Mouse (Mus musculus) testis, postnatal 14 days (tissue): ENCODE results near the gene Gna13.
"Not testable (repeated sequence)": the region's sequence is repeated elsewhere in the genome, so short reads cannot be mapped to it uniquely, and the experiment has no call there.

ENCODE experiments used
- DNase-seq: peaks from one replicate; pipeline ENCODE4 v3.0.0; 2021; ENCODE audit warnings: low spot score

Gna13 gene

DNA sequence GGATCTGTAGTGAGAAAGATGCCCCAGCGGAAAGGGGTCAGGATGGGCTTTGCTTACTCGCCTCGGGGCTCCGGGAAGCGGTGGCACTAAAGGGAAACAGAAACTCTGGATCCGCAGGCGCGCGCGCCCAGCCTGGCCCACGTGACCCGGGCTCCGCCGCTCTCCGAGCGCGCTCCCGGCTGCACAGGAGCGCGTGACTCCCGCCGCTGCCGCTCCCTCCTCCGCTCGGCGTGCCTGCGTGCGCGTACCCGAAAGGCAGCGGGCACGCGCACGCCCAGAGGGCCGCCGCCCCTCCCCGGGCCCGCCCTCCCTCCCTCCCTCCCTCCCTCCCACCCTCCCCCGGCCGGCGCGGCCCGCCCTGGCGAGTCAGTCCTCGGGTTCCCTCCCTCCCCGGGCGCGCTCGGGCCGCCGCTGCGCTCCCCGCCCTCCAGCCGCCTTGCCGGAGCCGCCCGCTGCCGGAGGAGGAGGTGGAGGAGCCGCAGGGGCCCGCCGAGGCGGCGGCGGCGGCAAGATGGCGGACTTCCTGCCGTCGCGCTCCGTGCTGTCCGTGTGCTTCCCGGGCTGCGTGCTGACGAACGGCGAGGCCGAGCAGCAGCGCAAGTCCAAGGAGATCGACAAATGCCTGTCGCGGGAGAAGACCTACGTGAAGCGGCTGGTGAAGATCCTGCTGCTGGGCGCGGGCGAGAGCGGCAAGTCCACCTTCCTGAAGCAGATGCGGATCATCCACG, at the start of gene Gna13:
Gene Gna13 (plus strand): TSS at position 369 of the 728 bp plus-strand sequence.
- peak; percentile 89 for DNase-seq

DNA sequence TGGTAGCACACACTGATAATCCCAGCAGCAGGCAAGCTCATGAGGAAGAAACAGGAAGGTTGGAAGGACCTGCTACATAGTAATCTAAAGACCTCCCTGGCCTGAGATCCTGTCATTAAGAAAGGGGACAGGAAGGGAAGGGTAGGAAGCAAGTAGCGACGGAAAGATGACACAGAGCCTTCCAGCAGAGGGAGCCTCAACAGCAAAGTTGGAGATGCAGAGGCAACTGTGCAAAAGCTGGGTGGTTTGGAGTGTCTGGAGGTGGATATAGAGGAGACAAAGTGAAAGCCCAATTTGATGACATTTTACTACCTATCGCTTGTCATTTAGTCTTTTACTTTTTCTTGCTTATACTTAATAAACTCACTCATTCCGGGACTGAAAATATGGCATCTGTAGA, 45.7 kb upstream of the Gna13 start:
- no peak for DNase-seq

DNA sequence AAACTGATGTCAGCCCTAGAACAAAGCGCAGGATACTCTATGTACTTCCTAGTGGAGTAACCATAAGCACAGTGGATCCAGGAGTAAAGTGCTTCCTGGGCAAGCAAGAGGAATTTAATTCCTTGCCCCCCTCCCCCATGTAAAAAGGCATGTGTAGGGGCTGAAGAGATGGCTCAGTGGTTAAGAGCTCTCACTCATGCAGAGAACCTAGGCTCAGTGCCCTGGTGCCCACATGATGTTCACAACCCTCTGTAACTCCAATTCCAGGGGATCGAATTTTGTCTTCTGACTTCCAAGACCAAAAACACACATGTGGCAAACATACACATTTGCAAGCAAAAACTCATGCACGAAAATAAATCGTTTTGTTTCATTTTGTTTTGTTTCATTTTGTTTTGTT, 43.2 kb upstream of the Gna13 start:
- DNase-seq = no peak

DNA sequence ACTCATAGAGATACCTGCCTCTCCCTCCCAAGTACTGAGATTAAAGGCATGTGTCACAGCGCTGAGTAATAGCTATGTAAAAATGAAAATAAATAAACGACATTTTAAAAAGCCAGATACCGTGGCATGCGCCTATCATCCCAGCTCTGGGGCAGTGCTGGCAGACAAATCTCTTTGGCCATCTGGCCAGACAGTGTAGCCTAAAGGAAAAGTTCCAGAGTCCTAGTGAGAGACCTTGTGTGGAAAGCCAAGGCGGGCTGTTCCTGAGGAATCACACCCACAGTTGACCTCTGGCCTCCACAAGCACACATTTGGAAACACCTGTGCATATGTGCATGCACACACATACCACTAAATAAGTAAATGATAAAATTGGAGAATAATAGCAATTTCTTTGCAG, 42.7 kb upstream of the Gna13 start:
- DNase-seq = no peak

DNA sequence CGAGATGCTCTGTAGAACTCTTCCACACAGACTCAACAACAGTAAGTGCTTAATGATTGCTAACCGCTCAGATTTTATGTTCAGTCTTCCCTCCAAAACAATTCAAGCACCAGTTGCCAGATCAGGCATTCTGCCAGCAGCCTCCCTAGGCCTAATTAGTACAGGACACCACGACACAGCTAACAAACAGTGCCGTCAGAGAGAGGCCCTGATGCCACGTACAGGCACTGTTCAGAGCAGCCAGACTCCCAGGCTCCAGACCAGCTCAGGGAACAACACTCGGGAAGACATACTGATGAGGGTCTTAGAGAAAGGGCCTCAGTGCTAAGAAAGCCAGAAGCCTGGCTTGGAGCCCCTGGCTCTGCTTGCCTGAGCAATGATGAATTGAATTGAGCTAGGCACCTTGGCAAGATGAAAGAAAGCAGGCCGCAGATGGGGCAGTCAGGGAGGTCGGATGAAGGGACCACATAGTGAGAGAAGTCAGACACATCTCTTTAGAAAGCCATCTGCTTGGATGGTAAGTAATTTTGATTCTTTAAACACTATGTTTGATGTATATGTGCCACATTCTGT, 42.2 kb upstream of the Gna13 start:
- DNase-seq = no peak

DNA sequence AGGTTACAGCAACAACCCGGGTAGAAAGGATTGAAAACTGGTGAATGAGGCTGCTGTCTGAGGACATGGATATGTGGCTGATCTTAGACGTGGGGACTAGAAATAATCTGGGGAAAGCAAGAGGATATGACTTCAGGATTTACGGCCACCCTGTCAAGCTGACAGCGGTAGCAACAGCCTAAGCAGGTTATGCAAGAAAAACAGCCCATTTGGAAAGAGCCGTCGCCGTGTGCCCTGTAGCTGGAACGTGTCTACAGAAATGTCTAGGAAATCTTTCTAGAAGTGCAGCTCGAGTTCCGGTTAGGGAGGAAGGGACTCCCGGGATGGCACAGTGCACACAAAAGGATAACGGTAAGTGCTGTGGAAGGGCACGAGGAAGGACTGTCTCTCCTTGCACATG, 36.4 kb upstream of the Gna13 start:
- no peak for DNase-seq

DNA sequence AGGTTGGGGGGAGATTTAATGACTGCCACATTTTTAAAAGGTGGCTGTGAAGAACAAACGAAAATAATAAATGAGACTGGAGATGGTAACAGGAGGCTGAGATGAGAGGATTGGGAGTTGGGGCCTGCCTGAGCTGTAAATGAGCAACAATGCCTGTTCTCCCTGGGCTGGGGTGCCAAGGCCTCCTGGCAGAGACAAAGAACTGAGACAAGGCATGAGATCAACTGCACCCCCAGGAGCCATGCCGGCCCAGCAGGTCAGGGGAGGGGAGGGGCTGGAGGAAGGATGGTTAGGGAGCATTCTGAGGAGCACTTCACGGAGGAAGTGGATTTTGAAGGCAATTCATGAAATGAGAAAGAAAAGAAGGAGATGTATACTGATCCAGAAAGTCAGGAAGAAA, 35.2 kb upstream of the Gna13 start:
- DNase-seq = no peak

DNA sequence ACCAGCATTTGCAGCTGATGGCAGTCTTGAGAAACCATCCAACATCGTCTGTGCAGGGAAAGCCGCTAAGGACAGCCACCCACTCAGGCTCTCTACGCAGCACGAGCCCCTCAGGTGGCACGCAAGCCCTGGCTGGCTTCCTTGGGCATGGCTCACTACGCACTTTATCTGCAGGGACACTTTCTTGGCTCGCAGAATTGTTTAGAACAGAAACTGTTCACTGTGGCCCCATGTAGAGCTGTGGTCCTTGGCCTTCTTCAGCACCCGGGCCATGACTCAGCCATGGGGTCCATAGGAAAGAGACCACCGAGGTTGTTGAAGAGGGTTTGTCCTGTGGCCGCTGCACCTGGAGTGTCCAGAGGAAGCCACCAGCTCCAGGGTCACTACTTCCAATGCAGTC, 34.7 kb upstream of the Gna13 start:
- no peak for DNase-seq

DNA sequence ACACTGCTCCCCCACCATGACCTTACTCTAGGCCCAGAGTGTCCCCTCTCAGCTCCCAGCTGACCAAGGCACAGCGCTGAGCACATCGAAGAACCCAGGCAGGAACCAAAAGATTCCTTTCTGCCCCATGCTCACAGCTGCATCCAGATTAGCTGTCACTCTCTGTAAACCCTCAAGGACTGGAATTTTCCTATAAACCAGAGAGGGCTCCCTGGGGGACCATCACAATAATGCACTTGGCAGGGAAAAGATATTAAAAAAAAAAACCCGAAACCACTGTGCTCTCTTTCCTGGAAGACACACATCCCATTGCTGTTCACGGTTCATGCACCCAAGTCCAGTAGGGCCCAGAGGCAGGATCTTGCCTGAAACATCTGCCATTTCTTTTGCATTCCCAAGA, 33.3 kb upstream of the Gna13 start:
- no peak for DNase-seq

DNA sequence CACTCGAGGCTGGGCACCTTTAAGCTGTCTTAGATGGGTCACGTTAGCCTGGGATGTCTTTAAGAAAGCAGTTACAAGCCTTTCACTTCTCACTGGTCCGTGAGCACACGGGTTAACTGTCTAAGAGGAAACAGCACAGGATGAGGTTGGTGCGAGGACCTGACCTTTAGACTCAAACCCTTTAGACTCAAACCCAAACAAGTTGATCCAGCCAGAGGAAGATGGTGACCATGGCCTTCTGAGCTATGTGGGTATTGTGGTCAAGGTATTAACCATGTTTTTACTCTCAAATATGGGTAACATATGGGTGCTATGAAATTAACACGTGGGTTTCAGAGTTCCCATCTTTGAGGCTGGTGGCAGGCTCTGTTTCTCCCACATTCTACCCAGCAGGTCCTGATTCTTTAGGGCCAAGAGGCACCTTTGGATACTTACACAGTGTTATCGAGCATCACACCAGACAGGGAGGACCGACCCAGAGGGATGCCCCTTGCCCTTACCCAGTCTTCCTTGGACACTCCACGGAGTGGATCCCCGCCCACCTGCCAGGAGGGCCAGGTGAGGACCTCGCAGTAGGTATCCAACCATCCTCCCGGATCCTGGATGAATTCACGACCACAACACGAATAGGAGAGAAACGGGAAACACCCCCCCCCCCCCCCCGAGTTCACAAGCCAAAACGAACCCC, 31.8 kb upstream of the Gna13 start:
- DNase-seq = no peak

DNA sequence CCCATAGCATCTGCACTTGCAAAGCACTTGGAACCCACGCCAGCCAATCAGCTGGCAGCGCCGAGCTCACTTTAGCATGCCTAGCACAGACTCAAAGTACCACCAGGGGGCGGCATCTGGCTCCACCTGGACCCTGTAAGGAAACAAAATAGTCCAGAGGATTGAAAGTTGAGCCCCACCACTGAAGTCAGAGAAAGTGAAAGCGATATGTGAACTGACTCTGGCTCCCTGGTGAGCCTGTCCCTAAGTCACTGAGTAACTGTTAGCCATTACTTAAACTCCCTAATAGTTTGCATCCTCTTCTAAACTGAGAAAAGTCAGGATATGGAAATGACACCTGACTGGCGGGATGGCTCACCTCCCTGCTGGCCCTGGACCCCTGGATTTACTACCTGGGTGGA, 31.2 kb upstream of the Gna13 start:
- DNase-seq = peak; percentile 81

DNA sequence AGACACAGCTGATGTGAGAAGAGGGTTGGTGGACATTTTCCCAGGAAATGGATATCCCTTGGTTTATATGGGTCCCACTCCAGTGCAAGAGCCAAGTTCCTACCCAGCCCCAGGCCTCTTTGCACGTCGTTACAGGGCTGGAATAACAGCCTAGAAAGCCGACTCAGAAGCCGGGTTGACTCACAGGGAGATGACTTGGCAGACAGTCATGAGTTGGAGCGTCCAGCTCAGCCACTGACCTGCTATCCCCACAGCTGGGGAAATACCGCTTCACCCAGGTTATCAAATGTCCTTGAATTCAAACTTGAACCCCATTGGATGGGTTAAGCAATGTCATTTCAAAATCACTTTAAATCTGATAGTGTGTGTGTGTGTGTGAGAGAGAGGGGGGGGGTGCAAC, 29.9 kb upstream of the Gna13 start:
- no peak for DNase-seq

DNA sequence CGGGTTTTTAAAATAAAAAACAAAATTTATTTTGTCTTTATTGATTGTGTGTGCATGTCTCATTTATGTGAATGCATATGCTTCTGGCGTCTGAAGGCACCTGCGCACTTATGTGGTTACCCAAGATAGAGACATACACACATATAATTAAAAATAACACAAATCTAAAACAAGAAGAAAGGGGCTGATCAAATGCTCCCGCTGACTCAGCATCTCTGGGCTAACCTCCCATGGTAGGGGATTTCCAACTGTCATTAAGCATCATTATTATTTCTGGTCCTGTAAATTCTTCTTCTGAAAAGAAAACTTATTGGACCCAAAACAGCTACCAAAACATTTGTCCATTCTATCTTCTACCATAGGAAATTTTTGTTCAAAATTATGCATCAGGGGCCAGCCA, 27.9 kb upstream of the Gna13 start:
- DNase-seq = no peak

DNA sequence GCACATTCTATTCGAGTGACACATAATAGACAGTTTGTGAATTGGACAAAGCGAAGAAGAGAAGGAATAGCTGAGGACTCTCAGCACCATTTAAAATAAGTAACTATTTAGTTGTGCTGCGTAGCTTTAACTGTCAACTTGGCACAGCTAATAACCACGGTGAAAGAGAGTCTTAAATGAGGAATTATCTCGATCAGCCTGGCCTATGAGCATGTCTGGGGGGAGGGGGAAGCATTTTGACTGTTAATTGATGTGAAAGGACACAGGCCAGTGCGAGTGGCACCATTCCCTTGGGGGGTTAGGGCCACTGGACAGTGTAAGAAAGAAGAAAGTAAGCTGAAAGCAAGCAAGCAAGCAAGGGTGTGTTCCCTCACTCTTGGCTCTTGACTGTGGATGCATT, 26.7 kb upstream of the Gna13 start:
- no peak for DNase-seq

DNA sequence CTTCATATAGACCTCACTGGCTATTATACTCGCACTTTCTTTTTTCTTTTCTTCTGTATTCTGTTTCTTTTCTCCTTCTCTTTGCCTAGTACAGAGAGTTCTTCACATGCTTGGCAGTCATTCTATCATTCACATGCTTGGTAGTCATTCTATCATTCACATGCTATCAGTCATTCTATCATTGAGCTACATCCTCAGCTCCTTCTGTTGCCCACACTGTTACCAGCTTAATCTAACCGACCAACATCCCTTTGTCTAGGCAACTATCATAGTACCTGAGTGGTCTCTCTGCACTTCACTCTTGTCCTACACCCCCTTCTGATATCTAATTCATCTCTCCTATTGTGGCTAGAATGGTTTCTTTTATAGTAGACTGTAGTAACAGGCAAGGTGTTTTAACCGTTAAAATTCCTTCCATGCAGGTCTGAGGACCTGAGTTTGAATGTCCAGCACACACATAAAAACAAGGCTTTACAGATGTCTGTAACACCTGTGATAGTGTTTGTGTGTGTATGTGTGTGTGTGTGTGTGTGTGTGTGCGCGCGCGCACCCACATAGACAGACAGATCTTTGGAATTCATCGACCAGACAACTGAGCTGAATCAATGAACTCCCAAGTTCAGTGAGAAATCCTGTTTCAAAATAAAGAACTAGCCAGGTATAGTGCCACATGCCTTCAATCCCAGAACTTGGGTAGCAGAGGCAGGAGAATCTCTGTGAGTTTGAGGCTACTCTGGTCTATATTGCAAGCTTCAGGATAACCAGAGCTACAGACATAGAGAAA, 23.3 kb upstream of the Gna13 start:
- no peak for DNase-seq

DNA sequence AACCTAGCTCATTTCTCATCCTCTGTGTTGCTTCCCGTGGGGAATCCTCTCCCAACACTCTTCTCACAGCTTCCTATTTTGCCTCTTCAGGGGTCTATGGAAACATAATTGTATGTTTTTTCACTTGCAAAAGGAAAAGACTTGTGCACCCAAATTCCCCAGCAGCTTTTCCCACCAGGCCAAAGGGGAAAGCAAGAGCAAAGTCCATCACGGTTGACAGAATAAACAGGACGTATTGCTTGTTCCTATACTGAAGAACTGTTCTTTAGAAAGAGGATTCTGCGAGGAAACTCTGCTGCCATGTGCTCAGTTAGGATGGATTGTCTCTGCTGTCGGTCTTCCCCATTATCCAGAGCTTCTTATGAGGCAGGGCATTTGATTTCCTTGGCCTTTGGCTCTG, 22.1 kb upstream of the Gna13 start:
- no peak for DNase-seq

DNA sequence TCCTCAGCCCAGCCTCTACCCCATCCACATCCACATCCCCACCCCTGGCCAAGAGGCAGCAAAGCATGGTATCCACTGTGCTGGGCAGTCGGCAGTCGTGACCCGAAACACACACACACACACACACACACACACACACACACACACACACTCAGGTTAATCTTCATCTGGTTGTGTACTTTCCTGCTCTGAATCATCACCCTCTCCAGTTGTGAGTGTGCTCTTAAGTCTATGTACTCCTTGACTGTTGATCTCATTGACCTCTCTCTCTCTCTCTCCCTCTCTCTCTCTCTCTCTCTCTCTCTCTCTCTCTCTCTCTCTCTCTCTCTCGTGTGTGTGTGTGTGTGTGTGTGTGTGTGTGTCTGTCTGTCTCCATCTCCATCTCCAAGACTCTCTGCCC, 20.0 kb upstream of the Gna13 start:
- not testable (repeated sequence) for DNase-seq

DNA sequence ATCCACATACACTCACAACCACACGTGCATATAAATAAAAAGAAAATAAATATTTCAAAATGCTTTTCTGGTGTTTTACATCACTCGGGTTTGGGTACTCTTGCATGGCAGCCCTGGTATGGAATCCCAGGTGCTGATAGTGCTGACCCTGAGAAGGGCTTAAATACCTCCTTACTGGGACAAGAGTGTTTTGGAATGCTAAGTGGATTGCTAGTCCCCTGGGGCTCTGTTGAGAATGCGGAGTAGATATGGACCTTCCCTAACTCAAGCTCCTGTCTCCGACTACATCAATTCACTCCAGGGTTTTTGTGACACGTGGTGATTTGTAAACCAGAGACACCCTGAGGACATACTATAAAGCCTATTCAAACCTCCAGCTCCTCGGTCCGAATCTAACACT, 19.1 kb upstream of the Gna13 start:
- DNase-seq = no peak

DNA sequence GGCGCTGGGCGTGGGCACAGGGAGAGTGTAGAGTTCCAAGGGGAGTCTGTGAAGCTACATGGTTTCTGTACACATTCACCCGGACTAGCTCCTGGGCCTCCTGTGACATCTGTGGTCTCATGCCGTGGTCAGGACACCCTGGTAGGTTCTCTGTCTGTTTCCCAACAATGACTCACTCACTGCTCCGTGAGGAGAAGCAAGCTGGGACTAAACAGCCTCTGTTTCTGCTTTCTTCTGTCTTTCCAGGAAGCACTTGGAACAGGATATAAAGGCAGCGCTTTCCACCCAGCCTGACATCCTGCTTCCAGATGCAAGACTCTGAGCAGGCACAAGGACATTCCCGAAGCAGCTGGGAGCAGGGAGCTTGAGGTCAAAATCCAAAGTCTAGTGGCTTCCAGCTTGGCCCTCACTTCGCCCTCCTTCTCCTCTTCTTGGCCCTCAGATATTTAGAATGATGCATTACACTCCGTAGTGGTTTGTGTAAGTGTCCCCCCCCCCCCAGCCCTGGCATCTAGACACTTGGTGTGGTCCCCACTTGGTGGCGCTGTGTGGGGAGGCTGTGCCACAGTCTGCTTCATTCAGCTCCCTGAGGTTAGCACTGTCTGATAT, 18.5 kb upstream of the Gna13 start:
- DNase-seq = no peak

DNA sequence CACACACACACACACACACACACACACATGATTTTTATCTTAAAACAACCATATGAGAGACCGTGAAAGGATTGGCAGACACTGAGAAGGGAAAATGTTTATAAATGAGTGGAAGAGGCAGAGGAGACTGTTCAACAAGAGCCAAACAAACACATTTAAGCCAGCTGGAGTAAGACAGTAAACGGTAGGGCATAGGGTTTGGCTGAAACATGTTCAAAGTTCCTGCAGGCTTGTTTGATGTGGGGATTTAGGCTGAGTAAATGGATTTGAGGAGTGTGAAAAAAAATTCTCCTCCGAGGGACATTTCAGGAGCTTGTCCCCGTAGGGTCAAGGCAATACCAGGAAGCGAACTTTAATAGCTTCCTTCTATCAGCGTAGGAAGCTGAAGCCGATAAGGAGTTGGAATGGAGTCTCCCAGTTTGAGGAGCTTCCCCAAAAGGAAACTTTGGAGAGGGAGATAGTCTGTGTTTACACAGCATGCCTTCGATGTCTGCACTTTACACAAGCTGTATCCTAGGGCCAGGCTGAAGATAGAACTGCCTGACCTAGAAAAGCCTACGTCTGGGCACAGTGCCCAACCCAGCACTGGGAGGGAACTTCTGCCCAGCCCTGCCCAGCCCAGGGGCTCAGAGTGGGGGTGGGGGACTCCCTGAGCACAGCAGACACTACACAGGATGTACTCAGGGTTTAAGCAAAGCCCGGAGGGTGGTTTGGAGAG, 15.2 kb upstream of the Gna13 start:
- peak; percentile 84 for DNase-seq

DNA sequence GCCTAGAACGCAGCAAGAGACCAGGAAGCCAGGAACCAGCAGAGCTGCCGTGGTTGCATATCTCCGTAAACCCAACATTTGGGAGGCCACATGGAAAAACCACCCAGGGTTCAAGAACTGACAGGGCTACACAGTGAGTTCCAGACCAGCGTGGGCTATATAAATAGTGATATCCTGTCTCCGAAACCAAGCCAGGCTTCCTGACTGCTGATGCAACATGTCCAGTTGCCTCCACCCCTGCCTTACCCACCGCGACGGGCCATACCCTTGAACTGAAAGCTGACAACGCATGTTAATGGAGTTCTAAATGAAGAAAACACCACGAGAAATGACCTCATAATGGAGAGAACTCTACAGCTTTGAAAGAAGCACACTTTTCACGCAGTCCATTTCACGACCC, 14.2 kb upstream of the Gna13 start:
- no peak for DNase-seq
